Mouse (Mus musculus) thymus, postnatal 36 days (tissue): Measurements from ENCODE around the gene Neurod4.

Experiments
- DNase-seq, 2 experiments: peaks; one replicate each; pipeline ENCODE4 v3.0.0; 2022; ENCODE audit warnings: mixed read lengths in 2 of 2

Neurod4 gene

GRCm38 (mm10) chr10:130232117-130232516 lies 47.9 kb downstream of the Neurod4 start:
- no peak for DNase-seq

- DNase-seq: no peak
These were observed 50.5 kb downstream of the Neurod4 start for GRCm38 (mm10) chr10:130229584-130229983.

GRCm38 (mm10) chr10:130228246-130228645 lies 51.8 kb downstream of the Neurod4 start:
- peak; percentile 8 to 27 for DNase-seq

- no peak for DNase-seq
These were observed 55.0 kb downstream of the Neurod4 start for GRCm38 (mm10) chr10:130225034-130225433.
